Mouse (Mus musculus) heart, embryonic 12.5 days (tissue): Measurements from ENCODE around the gene Olfr871. TPM values are rescaled to one million over a fixed set of nuclear protein-coding genes. Genes with fewer than 3 reads are reported as not detected.
"Not testable (repeated sequence)": the region's sequence is repeated elsewhere in the genome, so short reads cannot be mapped to it uniquely, and the experiment has no call there.

Experiments
- ATAC-seq: fragments of 200-750 bp; cut with Nextera tagmentation; 2 replicates; pipeline ENCODE4 v1.8.0; 2017; ENCODE audit warnings: moderate TSS enrichment, moderate library complexity; ENCODE audit not compliant: insufficient number of reproducible peaks, low FRiP score
- H3K27ac ChIP-seq: fragments of 300-500 bp; sonication (generic); 2 replicates; pipeline ENCODE4 v1.5.1; 2016; ENCODE audit warnings: mild to moderate bottlenecking, moderate library complexity; ENCODE audit not compliant: poor library complexity, severe bottlenecking
- H3K27me3 ChIP-seq: fragments of 300-500 bp; sonication (generic); replicated peaks from 2 replicates; pipeline ENCODE4 v1.6.1; 2016; ENCODE audit warnings: mild to moderate bottlenecking, moderate library complexity
- H3K36me3 ChIP-seq: fragments of 300-500 bp; sonication (generic); 2 replicates; pipeline ENCODE4 v1.6.1; 2016; ENCODE audit warnings: mild to moderate bottlenecking, moderate library complexity
- H3K4me1 ChIP-seq: fragments of 300-500 bp; sonication (generic); replicated peaks from 2 replicates; pipeline ENCODE4 v1.6.1; 2016; ENCODE audit warnings: mild to moderate bottlenecking
- H3K4me2 ChIP-seq: fragments of 300-500 bp; sonication (generic); 2 replicates; pipeline ENCODE4 v1.6.1; 2016; ENCODE audit warnings: mild to moderate bottlenecking, moderate library complexity
- H3K4me3 ChIP-seq: fragments of 300-500 bp; sonication (generic); 2 replicates; pipeline ENCODE4 v1.5.1; 2016; ENCODE audit warnings: mild to moderate bottlenecking
- H3K9ac ChIP-seq: fragments of 300-500 bp; sonication (generic); 2 replicates; pipeline ENCODE4 v1.6.1; 2016; ENCODE audit warnings: mild to moderate bottlenecking, moderate library complexity
- H3K9me3 ChIP-seq: fragments of 300-500 bp; sonication (generic); replicated peaks from 2 replicates; pipeline ENCODE4 v1.6.1; 2016; ENCODE audit warnings: mild to moderate bottlenecking, moderate library complexity
- WGBS: fragments of 180-500 bp; shearing (Covaris S2); methylation state at CpG from one replicate; pipeline ENCODE4 v1.1.7; 2016; 5-methylcytosine and 5-hydroxymethylcytosine counted together
- polyA plus RNA-seq: library from polyadenylated mRNA; unstranded; fragments of >200 nt; fragmentation: Nextera tagmentation; extraction: Ambion mirVana; gene quantifications from 2 replicates; pipeline ENCODE4 v1.2.1, GENCODE M21; 2016

Gene Olfr871
- not detected in 2 replicates for polyA plus RNA-seq

- H3K9ac ChIP-seq, result no peak within 1 kb of the TSS
- no peak within 1 kb of the TSS for H3K27ac ChIP-seq
- H3K27me3 ChIP-seq, result no peaks in the 10 kb centered on the region
- ATAC-seq, result no peak
- peaks cover 6% of the 10 kb centered on the region for H3K9me3 ChIP-seq
- no peak within 1 kb of the TSS for H3K4me3 ChIP-seq
- no peaks in the 10 kb centered on the region for H3K4me1 ChIP-seq
- no peak within 1 kb of the TSS for H3K4me2 ChIP-seq
- no peaks in the 10 kb centered on the region for H3K36me3 ChIP-seq
Measured at GRCm38 (mm10) chr9:20211907-20212306, at the start of gene Olfr871. Gene Olfr871, plus strand, starts transcription at chr9:20212207.

GRCm38 (mm10) chr9:20173957-20174356 is 38.0 kb upstream of the Olfr871 start, which contains the start of gene Olfr870:
Gene Olfr870, minus strand, starts transcription at chr9:20174057.
- Histone ChIP-seq H3K9me3 (peaks cover 12% of the 10 kb centered on the region), H3K27ac (no peak within 1 kb of the TSS), H3K4me2 (no peak within 1 kb of the TSS), H3K4me1 (no peaks in the 10 kb centered on the region), H3K4me3 (no peak within 1 kb of the TSS), H3K36me3 (no peaks in the 10 kb centered on the region), H3K27me3 (no peaks in the 10 kb centered on the region), H3K9ac (no peak within 1 kb of the TSS)
- ATAC-seq, result no peak
- WGBS, result 69% methylated on average over 2 of the region's 2 CpGs

- Histone ChIP-seq H3K4me3 (no peak overlapping the region), H3K27ac (no peak overlapping the region), H3K9ac (no peak overlapping the region), H3K36me3 (no peaks in the 10 kb centered on the region), H3K27me3 (no peaks in the 10 kb centered on the region), H3K4me1 (no peaks in the 10 kb centered on the region), H3K9me3 (peaks cover 32% of the 10 kb centered on the region), H3K4me2 (no peak overlapping the region)
- ATAC-seq, result no peak
- 56% methylated on average over 5 of the region's 5 CpGs for WGBS
Measured at GRCm38 (mm10) chr9:20179463-20179862, 32.5 kb upstream of the Olfr871 start.

- H3K27me3 ChIP-seq, result no peaks in the 10 kb centered on the region
- no peaks in the 10 kb centered on the region for H3K36me3 ChIP-seq
- WGBS, result 67% methylated on average over 1 of the region's 1 CpGs
- peaks cover 11% of the 10 kb centered on the region for H3K9me3 ChIP-seq
- H3K4me2 ChIP-seq, result no peak overlapping the region
- H3K4me3 ChIP-seq, result no peak overlapping the region
- ATAC-seq, result no peak
- H3K27ac ChIP-seq, result no peak overlapping the region
- no peaks in the 10 kb centered on the region for H3K4me1 ChIP-seq
- H3K9ac ChIP-seq, result no peak overlapping the region
Measured at GRCm38 (mm10) chr9:20202131-20202530, 9.9 kb upstream of the Olfr871 start.

- not testable (repeated sequence) for H3K4me3 ChIP-seq, ATAC-seq, H3K4me2 ChIP-seq, H3K27me3 ChIP-seq, H3K4me1 ChIP-seq, H3K36me3 ChIP-seq, H3K27ac ChIP-seq, H3K9ac ChIP-seq
- 75% methylated on average over 7 of the region's 7 CpGs for WGBS
- H3K9me3 ChIP-seq, result peaks cover 11% of the 10 kb centered on the region
Measured at GRCm38 (mm10) chr9:20203413-20203984, 8.5 kb upstream of the Olfr871 start.

GRCm38 (mm10) chr9:20210812-20211211 is 1.2 kb upstream of the Olfr871 start:
- Histone ChIP-seq H3K36me3 (no peaks in the 10 kb centered on the region), H3K27me3 (no peaks in the 10 kb centered on the region), H3K4me2 (no peak overlapping the region), H3K4me1 (no peaks in the 10 kb centered on the region), H3K9me3 (peaks cover 3% of the 10 kb centered on the region; the same call in 1 of the 2 replicates), H3K9ac (no peak overlapping the region), H3K27ac (no peak overlapping the region), H3K4me3 (no peak overlapping the region)
- ATAC-seq, result no peak
- WGBS, result 36% methylated on average over 1 of the region's 1 CpGs

- H3K27ac ChIP-seq, result no peak overlapping the region
- no peak overlapping the region for H3K9ac ChIP-seq
- no peak for ATAC-seq
- H3K4me3 ChIP-seq, result no peak overlapping the region
- no peaks in the 10 kb centered on the region for H3K27me3 ChIP-seq
- no peaks in the 10 kb centered on the region for H3K4me1 ChIP-seq
- no peaks in the 10 kb centered on the region for H3K36me3 ChIP-seq
- 52% methylated on average over 2 of the region's 2 CpGs for WGBS
- no peak overlapping the region for H3K4me2 ChIP-seq
- H3K9me3 ChIP-seq, result peaks cover 3% of the 10 kb centered on the region; the same call in 1 of the 2 replicates
Measured at GRCm38 (mm10) chr9:20211477-20211876, 530 bp upstream of the Olfr871 start.

GRCm38 (mm10) chr9:20236819-20237218 is 24.8 kb downstream of the Olfr871 start, which contains the start of gene Olfr872:
Gene Olfr872, plus strand, starts transcription at chr9:20237119.
- Histone ChIP-seq H3K9me3 (peaks cover 9% of the 10 kb centered on the region), H3K4me1 (no peaks in the 10 kb centered on the region), H3K9ac (no peak within 1 kb of the TSS), H3K27me3 (no peaks in the 10 kb centered on the region), H3K4me3 (no peak within 1 kb of the TSS), H3K4me2 (no peak within 1 kb of the TSS), H3K27ac (no peak within 1 kb of the TSS), H3K36me3 (no peaks in the 10 kb centered on the region)
- no peak for ATAC-seq

- 64% methylated on average over 2 of the region's 2 CpGs for WGBS
Measured at GRCm38 (mm10) chr9:20237378-20237777, 25.4 kb downstream of the Olfr871 start.

More at GRCm38 (mm10) chr9:20237378-20237777, 25.4 kb downstream of the Olfr871 start:
- Histone ChIP-seq H3K4me2 (no peak overlapping the region), H3K9ac (no peak overlapping the region), H3K4me3 (no peak overlapping the region), H3K36me3 (no peaks in the 10 kb centered on the region), H3K27ac (no peak overlapping the region), H3K9me3 (peaks cover 9% of the 10 kb centered on the region), H3K27me3 (no peaks in the 10 kb centered on the region), H3K4me1 (no peaks in the 10 kb centered on the region)
- ATAC-seq, result no peak

Other genes with a start within 250 kb of the Olfr871 start
- gene Olfr866, start 184.2 kb upstream of the Olfr871 start, polyA plus RNA-seq, result not detected in 2 replicates
- not detected in 2 replicates for gene Olfr867, start 154.6 kb upstream of the Olfr871 start, polyA plus RNA-seq
- not detected in 2 replicates for gene Olfr868, start 113.6 kb upstream of the Olfr871 start, polyA plus RNA-seq
- gene Olfr869, start 83.2 kb upstream of the Olfr871 start, polyA plus RNA-seq, result not detected in 2 replicates
- not detected in 2 replicates for gene Olfr870, start 38.1 kb upstream of the Olfr871 start, polyA plus RNA-seq
- gene Olfr872, start 24.9 kb downstream of the Olfr871 start, polyA plus RNA-seq, result not detected in 2 replicates
- not detected in 2 replicates for gene Olfr39, start 70.1 kb downstream of the Olfr871 start, polyA plus RNA-seq
- not detected in 2 replicates for gene Olfr873, start 86.3 kb downstream of the Olfr871 start, polyA plus RNA-seq
- not detected in 2 replicates for gene Olfr18, start 123.9 kb downstream of the Olfr871 start, polyA plus RNA-seq
- gene Zfp560, start 173.0 kb downstream of the Olfr871 start, polyA plus RNA-seq, result 30.8 and 31.7 TPM in 2 replicates
- 14.8 and 15.0 TPM in 2 replicates for gene Zfp26, start 248.0 kb downstream of the Olfr871 start, polyA plus RNA-seq